Mouse (Mus musculus) forebrain, embryonic 11.5 days (tissue): ENCODE results near the gene Susd1. TPM values are rescaled to one million over a fixed set of nuclear protein-coding genes. Genes with fewer than 3 reads are reported as not detected.

Source experiments
- ATAC-seq: fragments of 200-750 bp; cut with Nextera tagmentation; replicated peaks from 2 replicates; pipeline ENCODE4 v1.8.0; 2017; ENCODE audit warnings: moderate TSS enrichment; ENCODE audit not compliant: low FRiP score
- DNase-seq: peaks from one replicate; pipeline ENCODE4 v3.0.0-alpha.2; 2017; ENCODE audit warnings: low spot score
- H3K27ac ChIP-seq: fragments of 300-500 bp; sonication (generic); 2 replicates; pipeline ENCODE4 v1.5.1; 2014; ENCODE audit warnings: low read depth, low read length
- H3K27me3 ChIP-seq: fragments of 300-500 bp; sonication (generic); 2 replicates; pipeline ENCODE4 v1.6.1; 2014; ENCODE audit warnings: mild to moderate bottlenecking, low read length, mixed read lengths; ENCODE audit not compliant: control insufficient read depth, insufficient read depth
- H3K36me3 ChIP-seq: fragments of 300-500 bp; sonication (generic); 2 replicates; pipeline ENCODE4 v1.6.1; 2014; ENCODE audit warnings: mild to moderate bottlenecking, low read length, moderate library complexity, mixed read lengths; ENCODE audit not compliant: control insufficient read depth, insufficient read depth
- H3K4me1 ChIP-seq: fragments of 300-500 bp; sonication (generic); replicated peaks from 2 replicates; pipeline ENCODE4 v1.6.1; 2014; ENCODE audit warnings: low read length, mixed read lengths; ENCODE audit not compliant: control insufficient read depth, insufficient read depth
- H3K4me2 ChIP-seq: fragments of 300-500 bp; sonication (generic); 2 replicates; pipeline ENCODE4 v1.6.1; 2014; ENCODE audit warnings: low read depth, mild to moderate bottlenecking, low read length, moderate library complexity, mixed read lengths; ENCODE audit not compliant: severe bottlenecking
- H3K4me3 ChIP-seq: fragments of 300-500 bp; sonication (generic); 2 replicates; pipeline ENCODE4 v1.5.1; 2014; ENCODE audit warnings: low read depth, low read length
- H3K9ac ChIP-seq: fragments of 300-500 bp; sonication (generic); 2 replicates; pipeline ENCODE4 v1.6.1; 2014; ENCODE audit warnings: low read length
- H3K9me3 ChIP-seq: fragments of 300-500 bp; sonication (generic); 2 replicates; pipeline ENCODE4 v1.6.1; 2016; ENCODE audit warnings: low read length, mixed read lengths; ENCODE audit not compliant: control insufficient read depth
- WGBS: fragments of 180-500 bp; shearing (Covaris S2); extraction: QIAGEN DNeasy Blood & Tissue Kit; methylation state at CpG from one replicate; pipeline ENCODE4 v1.1.7; 2014; 5-methylcytosine and 5-hydroxymethylcytosine counted together
- polyA plus RNA-seq: library from polyadenylated mRNA; unstranded; fragments of >200 nt; fragmentation: Nextera tagmentation; extraction: Ambion mirVana; gene quantifications from 2 replicates; pipeline ENCODE4 v1.2.1, GENCODE M21; 2014

Susd1 gene
- polyA plus RNA-seq, 1 experiment from 2014 or later, result 1.3 TPM

GRCm38 (mm10) chr4:59381007-59381743, 57.3 kb downstream of the Susd1 start:
- Histone ChIP-seq H3K27ac (no peak overlapping the region), H3K9ac (no peak overlapping the region), H3K4me3 (no peak overlapping the region), H3K9me3 (no peaks in the 10 kb centered on the region), H3K4me1 (no peaks in the 10 kb centered on the region), H3K4me2 (no peak overlapping the region), H3K36me3 (no peaks in the 10 kb centered on the region), H3K27me3 (no peaks in the 10 kb centered on the region)
- no peak for ATAC-seq
- 84% methylated on average over 13 of the region's 13 CpGs for WGBS
- no peak for DNase-seq

- Histone ChIP-seq H3K4me1 (no peaks in the 10 kb centered on the region), H3K9me3 (no peaks in the 10 kb centered on the region), H3K9ac (no peak overlapping the region), H3K4me3 (no peak overlapping the region), H3K4me2 (no peak overlapping the region), H3K27ac (no peak overlapping the region), H3K27me3 (no peaks in the 10 kb centered on the region), H3K36me3 (no peaks in the 10 kb centered on the region)
- no peak for ATAC-seq
- WGBS, result 93% methylated on average over 4 of the region's 4 CpGs
- DNase-seq, result no peak
Observed at GRCm38 (mm10) chr4:59380478-59380877, 58.0 kb downstream of the Susd1 start.

GRCm38 (mm10) chr4:59379876-59380275, 58.6 kb downstream of the Susd1 start:
- no peak overlapping the region for H3K27ac ChIP-seq
- no peak overlapping the region for H3K4me2 ChIP-seq
- no peak overlapping the region for H3K9ac ChIP-seq
- no peaks in the 10 kb centered on the region for H3K36me3 ChIP-seq
- H3K9me3 ChIP-seq, result no peaks in the 10 kb centered on the region
- no peak overlapping the region for H3K4me3 ChIP-seq
- H3K4me1 ChIP-seq, result no peaks in the 10 kb centered on the region
- no peak for DNase-seq
- 85% methylated on average over 5 of the region's 5 CpGs for WGBS
- H3K27me3 ChIP-seq, result no peaks in the 10 kb centered on the region
- ATAC-seq, result no peak

GRCm38 (mm10) chr4:59378631-59379030, 59.8 kb downstream of the Susd1 start:
- Histone ChIP-seq H3K27ac (no peak overlapping the region), H3K9ac (no peak overlapping the region), H3K4me3 (no peak overlapping the region), H3K9me3 (no peaks in the 10 kb centered on the region), H3K36me3 (no peaks in the 10 kb centered on the region), H3K4me1 (no peaks in the 10 kb centered on the region), H3K4me2 (no peak overlapping the region), H3K27me3 (no peaks in the 10 kb centered on the region)
- 91% methylated on average over 4 of the region's 4 CpGs for WGBS
- no peak for DNase-seq
- ATAC-seq, result no peak

GRCm38 (mm10) chr4:59374271-59374938, 64.0 kb downstream of the Susd1 start:
- no peaks in the 10 kb centered on the region for H3K27me3 ChIP-seq
- H3K27ac ChIP-seq, result no peak overlapping the region
- H3K9ac ChIP-seq, result no peak overlapping the region
- H3K4me2 ChIP-seq, result no peak overlapping the region
- no peak for DNase-seq
- WGBS, result 58% methylated on average over 10 of the region's 10 CpGs
- ATAC-seq, result no peak
- H3K9me3 ChIP-seq, result no peaks in the 10 kb centered on the region
- H3K4me3 ChIP-seq, result no peak overlapping the region
- no peaks in the 10 kb centered on the region for H3K4me1 ChIP-seq
- H3K36me3 ChIP-seq, result no peaks in the 10 kb centered on the region

GRCm38 (mm10) chr4:59372546-59373157, 65.8 kb downstream of the Susd1 start:
- no peaks in the 10 kb centered on the region for H3K9me3 ChIP-seq
- no peaks in the 10 kb centered on the region for H3K27me3 ChIP-seq
- no peak for ATAC-seq
- H3K4me2 ChIP-seq, result no peak overlapping the region
- no peak overlapping the region for H3K4me3 ChIP-seq
- H3K27ac ChIP-seq, result no peak overlapping the region
- no peak for DNase-seq
- 73% methylated on average over 5 of the region's 5 CpGs for WGBS
- no peaks in the 10 kb centered on the region for H3K4me1 ChIP-seq
- H3K36me3 ChIP-seq, result no peaks in the 10 kb centered on the region
- no peak overlapping the region for H3K9ac ChIP-seq

GRCm38 (mm10) chr4:59371910-59372309, 66.5 kb downstream of the Susd1 start:
- Histone ChIP-seq H3K27me3 (no peaks in the 10 kb centered on the region), H3K9me3 (no peaks in the 10 kb centered on the region), H3K4me1 (no peaks in the 10 kb centered on the region), H3K4me3 (no peak overlapping the region), H3K27ac (no peak overlapping the region), H3K9ac (no peak overlapping the region), H3K36me3 (no peaks in the 10 kb centered on the region), H3K4me2 (no peak overlapping the region)
- WGBS, result 95% methylated on average over 5 of the region's 5 CpGs
- ATAC-seq (no peak), DNase-seq (no peak)

- Histone ChIP-seq H3K4me2 (no peak overlapping the region), H3K4me1 (no peaks in the 10 kb centered on the region), H3K9me3 (no peaks in the 10 kb centered on the region), H3K27ac (no peak overlapping the region), H3K27me3 (no peaks in the 10 kb centered on the region), H3K4me3 (no peak overlapping the region), H3K36me3 (no peaks in the 10 kb centered on the region), H3K9ac (no peak overlapping the region)
- 95% methylated on average over 2 of the region's 2 CpGs for WGBS
- ATAC-seq, result no peak
- no peak for DNase-seq
Observed at GRCm38 (mm10) chr4:59369941-59370340, 68.5 kb downstream of the Susd1 start.
